Mouse (Mus musculus): ENCODE data around the gene Arrb1. TPM values are rescaled to one million over a fixed set of nuclear protein-coding genes. Genes with fewer than 3 reads are reported as not detected.
A peak's percentile ranks its signal among the peaks of the same experiment; 100 is the strongest.

Arrb1 gene
- polyA plus RNA-seq, 1 experiment from 2014 or later = 7.8 TPM

GRCm38 (mm10) chr7:99547584-99548487, 12.6 kb downstream of the Arrb1 start:
- no peaks in the 10 kb centered on the region for H3K9me3 ChIP-seq (ENCODE audit: low read depth, low read length)
- peak overlapping the region; percentile 58 for H3K27ac ChIP-seq (ENCODE audit: low read depth)
- H3K4me3 ChIP-seq (ENCODE audit: low read depth, low read length) = no peak overlapping the region
- ATAC-seq (ENCODE audit: insufficient read depth) (peak; percentile 51; the same call in 1 of the 2 replicates), DNase-seq (peak; percentile 62)
- WGBS = 34% methylated on average over 11 of the region's 11 CpGs
- H3K27me3 ChIP-seq (ENCODE audit: insufficient read depth, low read length) = no peaks in the 10 kb centered on the region
- H3K9ac ChIP-seq = no peak overlapping the region
- peaks cover 37% of the 10 kb centered on the region for H3K4me1 ChIP-seq (ENCODE audit: insufficient read depth)
- peaks cover 16% of the 10 kb centered on the region; the same call in 1 of the 2 replicates for H3K36me3 ChIP-seq (ENCODE audit: insufficient read depth)
- no peak for TF ChIP-seq CTCF (IDR thresholded peaks at IDR 0.05; ENCODE audit: low read depth)
- H3K4me2 ChIP-seq = no peak overlapping the region

GRCm38 (mm10) chr7:99549668-99550067, 14.4 kb downstream of the Arrb1 start:
- Histone ChIP-seq H3K4me1 (ENCODE audit: insufficient read depth) (peaks cover 50% of the 10 kb centered on the region), H3K27ac (ENCODE audit: low read depth) (no peak overlapping the region), H3K9me3 (ENCODE audit: low read depth, low read length) (no peaks in the 10 kb centered on the region), H3K9ac (no peak overlapping the region), H3K4me3 (ENCODE audit: low read depth, low read length) (no peak overlapping the region), H3K27me3 (ENCODE audit: insufficient read depth, low read length) (no peaks in the 10 kb centered on the region), H3K36me3 (ENCODE audit: insufficient read depth) (peaks cover 13% of the 10 kb centered on the region; the same call in 1 of the 2 replicates), H3K4me2 (no peak overlapping the region)
- no peak for TF ChIP-seq CTCF (IDR thresholded peaks at IDR 0.05; ENCODE audit: low read depth)
- 87% methylated on average over 5 of the region's 5 CpGs for WGBS
- no peak for DNase-seq
- ATAC-seq (ENCODE audit: insufficient read depth) = no peak

- ATAC-seq (ENCODE audit: insufficient read depth) = no peak
- 0 out of 2 replicates have a peak overlapping the region, but pooled peaks have one; percentile 74 for H3K27ac ChIP-seq (ENCODE audit: low read depth)
- 97% methylated on average over 3 of the region's 3 CpGs for WGBS
Measured at GRCm38 (mm10) chr7:99551623-99552022, 16.4 kb downstream of the Arrb1 start.

GRCm38 (mm10) chr7:99553222-99553884, 18.1 kb downstream of the Arrb1 start:
- Histone ChIP-seq H3K4me2 (peak overlapping the region; percentile 40), H3K27me3 (ENCODE audit: insufficient read depth, low read length) (no peaks in the 10 kb centered on the region), H3K27ac (ENCODE audit: low read depth) (peak overlapping the region; percentile 90), H3K4me1 (ENCODE audit: insufficient read depth) (peaks cover 25% of the 10 kb centered on the region), H3K9me3 (ENCODE audit: low read depth, low read length) (no peaks in the 10 kb centered on the region), H3K4me3 (ENCODE audit: low read depth, low read length) (no peak overlapping the region), H3K9ac (no peak overlapping the region; the same call in 1 of the 2 replicates), H3K36me3 (ENCODE audit: insufficient read depth) (0 out of 2 replicates have a peak, but pooled peaks cover 4% of the 10 kb centered on the region)
- TF ChIP-seq CTCF (IDR thresholded peaks at IDR 0.05; ENCODE audit: low read depth) = no peak
- ATAC-seq (ENCODE audit: insufficient read depth) = peak; percentile 56
- 18% methylated on average over 9 of the region's 9 CpGs for WGBS
- DNase-seq = peak; percentile 71

More at GRCm38 (mm10) chr7:99551623-99552022, 16.4 kb downstream of the Arrb1 start:
- H3K9me3 ChIP-seq (ENCODE audit: low read depth, low read length) = no peaks in the 10 kb centered on the region
- no peak for TF ChIP-seq CTCF (IDR thresholded peaks at IDR 0.05; ENCODE audit: low read depth)
- H3K27me3 ChIP-seq (ENCODE audit: insufficient read depth, low read length) = no peaks in the 10 kb centered on the region
- H3K4me3 ChIP-seq (ENCODE audit: low read depth, low read length) = no peak overlapping the region
- H3K9ac ChIP-seq = no peak overlapping the region
- H3K36me3 ChIP-seq (ENCODE audit: insufficient read depth) = 0 out of 2 replicates have a peak, but pooled peaks cover 4% of the 10 kb centered on the region
- H3K4me2 ChIP-seq = no peak overlapping the region
- H3K4me1 ChIP-seq (ENCODE audit: insufficient read depth) = peaks cover 30% of the 10 kb centered on the region
- no peak for DNase-seq

GRCm38 (mm10) chr7:99553885-99554269, 18.6 kb downstream of the Arrb1 start:
- ATAC-seq (ENCODE audit: insufficient read depth) (peak; percentile 71), DNase-seq (peak; percentile 85)
- Histone ChIP-seq H3K9ac (no peak overlapping the region; the same call in 1 of the 2 replicates), H3K4me1 (ENCODE audit: insufficient read depth) (peaks cover 25% of the 10 kb centered on the region), H3K27me3 (ENCODE audit: insufficient read depth, low read length) (no peaks in the 10 kb centered on the region), H3K27ac (ENCODE audit: low read depth) (peak overlapping the region; percentile 90), H3K4me3 (ENCODE audit: low read depth, low read length) (no peak overlapping the region), H3K9me3 (ENCODE audit: low read depth, low read length) (no peaks in the 10 kb centered on the region), H3K36me3 (ENCODE audit: insufficient read depth) (0 out of 2 replicates have a peak, but pooled peaks cover 4% of the 10 kb centered on the region), H3K4me2 (peak overlapping the region; percentile 40; the same call in 1 of the 2 replicates)
- WGBS = 9% methylated on average over 4 of the region's 4 CpGs
- TF ChIP-seq CTCF (IDR thresholded peaks at IDR 0.05; ENCODE audit: low read depth) = no peak

- Histone ChIP-seq H3K27me3 (ENCODE audit: insufficient read depth, low read length) (no peaks in the 10 kb centered on the region), H3K27ac (ENCODE audit: low read depth) (no peak overlapping the region), H3K9ac (no peak overlapping the region), H3K9me3 (ENCODE audit: low read depth, low read length) (no peaks in the 10 kb centered on the region), H3K36me3 (ENCODE audit: insufficient read depth) (no peaks in the 10 kb centered on the region), H3K4me3 (ENCODE audit: low read depth, low read length) (no peak overlapping the region), H3K4me2 (no peak overlapping the region), H3K4me1 (ENCODE audit: insufficient read depth) (peaks cover 25% of the 10 kb centered on the region)
- 33% methylated on average over 6 of the region's 6 CpGs for WGBS
- peak; percentile 84 for TF ChIP-seq CTCF (IDR thresholded peaks at IDR 0.05; ENCODE audit: low read depth)
- peak; percentile 83 for DNase-seq
- ATAC-seq (ENCODE audit: insufficient read depth) = 0 out of 2 replicates have a peak, but pooled peaks have one; percentile 18
Measured at GRCm38 (mm10) chr7:99555862-99556261, 20.6 kb downstream of the Arrb1 start.

Measured in lung, embryonic 14.5 days (tissue).